Mouse (Mus musculus) ES-Bruce4 (cell line): ENCODE results near the gene Tdp2.

ENCODE experiments used
- CTCF ChIP-seq: IDR thresholded peaks from one replicate; pipeline ENCODE4 v1.8.1; 2011; ENCODE audit warnings: low read depth, low read length
- POLR2A ChIP-seq: IDR thresholded peaks from one replicate; pipeline ENCODE4 v1.8.1; 2011; ENCODE audit warnings: low read length; ENCODE audit not compliant: insufficient read depth

DNA sequence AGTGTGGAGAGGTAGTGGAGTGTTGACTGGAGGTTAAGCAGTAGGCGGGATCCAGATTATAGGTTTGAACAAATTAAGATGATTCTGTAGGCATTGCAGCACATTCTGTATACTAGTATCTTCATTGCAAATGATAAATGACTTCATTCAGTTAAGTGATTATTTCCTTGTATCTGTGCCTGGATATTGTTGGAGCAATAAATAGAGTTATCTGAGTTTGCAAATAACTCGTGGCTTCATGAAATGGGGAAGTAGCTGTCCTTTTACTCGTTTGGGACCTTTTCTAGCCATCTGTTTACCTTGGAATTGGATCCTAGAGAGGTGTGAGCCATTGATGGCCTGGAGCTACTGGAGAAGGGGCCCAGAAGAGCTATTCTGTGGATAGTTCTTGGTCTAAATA lies 8.4 kb downstream of the Tdp2 start:
- TF ChIP-seq CTCF (no peak), POLR2A (no peak)
